Mouse (Mus musculus): Measurements from ENCODE around the gene Zfp30.

Gene Zfp30

GRCm38 (mm10) chr7:29836816-29837215, 53.0 kb downstream of the Zfp30 start:
- no peak for DNase-seq

GRCm38 (mm10) chr7:29839256-29839655, 55.5 kb downstream of the Zfp30 start:
- DNase-seq: no peak

GRCm38 (mm10) chr7:29842105-29842504, 58.3 kb downstream of the Zfp30 start:
- DNase-seq: no peak
